Mouse (Mus musculus) cerebellum, adult 2 months (tissue): ENCODE measurements around the gene Strip1. TPM values are rescaled to one million over a fixed set of nuclear protein-coding genes. Genes with fewer than 3 reads are reported as not detected.
"Not testable (repeated sequence)": the region's sequence is repeated elsewhere in the genome, so short reads cannot be mapped to it uniquely, and the experiment has no call there.

Experiments used
- DNase-seq, 2 experiments: peaks; one replicate each; pipeline ENCODE4 v3.0.0; 2021
- H3K27ac ChIP-seq: fragments of 200-500 bp; 2 replicates; pipeline ENCODE4 v1.5.1; 2012; ENCODE audit warnings: low read length, control low read depth, inconsistent platforms; ENCODE audit not compliant: insufficient read depth
- H3K27me3 ChIP-seq: fragments of 200-500 bp; 2 replicates; pipeline ENCODE4 v1.6.1; 2012; ENCODE audit warnings: inconsistent platforms, mild to moderate bottlenecking, low read length, moderate library complexity; ENCODE audit not compliant: control insufficient read depth, insufficient read depth
- H3K4me1 ChIP-seq: fragments of 200-500 bp; 2 replicates; pipeline ENCODE4 v1.6.1; 2011; ENCODE audit warnings: low read length; ENCODE audit not compliant: control insufficient read depth, insufficient read depth
- H3K4me3 ChIP-seq: fragments of 200-500 bp; replicated peaks from 2 replicates; pipeline ENCODE3; 2011; ENCODE audit warnings: mild to moderate bottlenecking, low read depth, low read length, control low read depth; ENCODE audit not compliant: insufficient read depth
- CTCF ChIP-seq: fragments of 200-500 bp; IDR thresholded peaks from 2 replicates; pipeline ENCODE4 v1.5.1; 2011; ENCODE audit warnings: low read depth, mild to moderate bottlenecking, control low read depth, low read length, moderate library complexity, borderline replicate concordance; ENCODE audit not compliant: insufficient read depth
- POLR2A ChIP-seq: fragments of 200-500 bp; IDR thresholded peaks from 2 replicates; pipeline ENCODE4 v1.6.1; 2011; ENCODE audit warnings: low read length, control low read depth, borderline replicate concordance; ENCODE audit not compliant: insufficient read depth
- WGBS: fragments of 180-500 bp; shearing (Covaris S2); methylation state at CpG from one replicate; pipeline ENCODE4 v1.1.7; 2018; 5-methylcytosine and 5-hydroxymethylcytosine counted together
- polyA plus RNA-seq: library from polyadenylated mRNA; depleted of rRNA; stranded (reverse); fragments of >200 nt; gene quantifications from 2 replicates; pipeline ENCODE4 v1.2.3, GENCODE M21; 2012

The Strip1 gene
- polyA plus RNA-seq, 1 experiment = 93.6 TPM

GRCm38 (mm10) chr3:107656888-107657287, 25.4 kb upstream of the Strip1 start:
- TF ChIP-seq CTCF (no peak), POLR2A (no peak)
- WGBS = 65% methylated on average over 4 of the region's 4 CpGs

GRCm38 (mm10) chr3:107656151-107656550, 24.7 kb upstream of the Strip1 start:
- 92% methylated on average over 2 of the region's 2 CpGs for WGBS
- TF ChIP-seq CTCF (no peak), POLR2A (no peak)

More at GRCm38 (mm10) chr3:107656888-107657287, 25.4 kb upstream of the Strip1 start:
- H3K4me3 ChIP-seq = no peak overlapping the region
- DNase-seq = no peak
- no peaks in the 10 kb centered on the region for H3K4me1 ChIP-seq
- H3K27me3 ChIP-seq = no peaks in the 10 kb centered on the region
- H3K27ac ChIP-seq = no peak overlapping the region

GRCm38 (mm10) chr3:107655491-107655890, 24.0 kb upstream of the Strip1 start:
- 80% methylated on average over 3 of the region's 3 CpGs for WGBS
- H3K4me1 ChIP-seq = no peaks in the 10 kb centered on the region
- H3K27me3 ChIP-seq = no peaks in the 10 kb centered on the region
- TF ChIP-seq CTCF (no peak), POLR2A (no peak)
- DNase-seq = no peak
- no peak overlapping the region for H3K4me3 ChIP-seq
- no peak overlapping the region for H3K27ac ChIP-seq

More at GRCm38 (mm10) chr3:107656151-107656550, 24.7 kb upstream of the Strip1 start:
- H3K4me3 ChIP-seq = no peak overlapping the region
- no peak for DNase-seq
- H3K27me3 ChIP-seq = no peaks in the 10 kb centered on the region
- H3K27ac ChIP-seq = no peak overlapping the region
- no peaks in the 10 kb centered on the region for H3K4me1 ChIP-seq

GRCm38 (mm10) chr3:107654861-107655260, 23.4 kb upstream of the Strip1 start:
- no peak for DNase-seq
- WGBS = 77% methylated on average over 3 of the region's 3 CpGs
- no peaks in the 10 kb centered on the region for H3K27me3 ChIP-seq
- H3K4me3 ChIP-seq = no peak overlapping the region
- no peak for TF ChIP-seq CTCF
- no peak for TF ChIP-seq POLR2A
- H3K27ac ChIP-seq = no peak overlapping the region
- no peaks in the 10 kb centered on the region for H3K4me1 ChIP-seq

- 92% methylated on average over 3 of the region's 3 CpGs for WGBS
Observed at GRCm38 (mm10) chr3:107652968-107653367, 21.5 kb upstream of the Strip1 start.

DNA sequence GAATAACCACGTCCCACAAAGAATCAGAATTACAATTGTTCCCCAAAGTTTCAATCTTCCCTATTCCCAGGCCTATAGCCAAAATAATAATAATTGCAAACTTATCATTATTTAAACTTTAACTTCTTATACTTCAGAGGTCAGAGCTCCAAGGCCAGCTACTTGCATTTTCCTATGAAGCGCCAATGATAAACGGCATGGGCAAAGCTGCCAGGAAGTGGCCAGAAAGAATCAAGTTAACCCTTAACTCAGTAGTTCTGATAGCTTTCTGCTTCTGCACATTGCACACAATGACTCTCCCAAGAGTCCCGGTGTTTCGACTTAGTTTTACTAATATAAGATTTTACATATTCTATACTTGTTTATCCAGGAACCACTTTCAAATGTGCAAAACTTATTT, 18.8 kb upstream of the Strip1 start:
- WGBS = 57% methylated on average over 5 of the region's 5 CpGs
- DNase-seq = not testable (repeated sequence)

More at GRCm38 (mm10) chr3:107652968-107653367, 21.5 kb upstream of the Strip1 start:
- DNase-seq = no peak
- no peaks in the 10 kb centered on the region for H3K27me3 ChIP-seq
- H3K27ac ChIP-seq = no peak overlapping the region
- H3K4me1 ChIP-seq = no peaks in the 10 kb centered on the region
- TF ChIP-seq CTCF = no peak
- no peak overlapping the region for H3K4me3 ChIP-seq

GRCm38 (mm10) chr3:107646947-107647346, 15.5 kb upstream of the Strip1 start:
- 55% methylated on average over 3 of the region's 3 CpGs for WGBS
- H3K27me3 ChIP-seq = no peaks in the 10 kb centered on the region
- H3K4me3 ChIP-seq = no peak overlapping the region
- TF ChIP-seq POLR2A = no peak
- no peak for TF ChIP-seq CTCF
- no peak for DNase-seq
- H3K27ac ChIP-seq = no peak overlapping the region
- H3K4me1 ChIP-seq = no peaks in the 10 kb centered on the region

More for the DNA sequence above, 18.8 kb upstream of the Strip1 start:
- H3K27me3 ChIP-seq, H3K4me3 ChIP-seq, H3K4me1 ChIP-seq, H3K27ac ChIP-seq: not testable (repeated sequence)

GRCm38 (mm10) chr3:107637606-107638172, 6.2 kb upstream of the Strip1 start:
- TF ChIP-seq CTCF = no peak
- TF ChIP-seq POLR2A = no peak

More at GRCm38 (mm10) chr3:107637606-107638172, 6.2 kb upstream of the Strip1 start:
- H3K4me1 ChIP-seq = no peaks in the 10 kb centered on the region
- no peak for DNase-seq
- H3K27ac ChIP-seq = no peak overlapping the region
- 65% methylated on average over 5 of the region's 5 CpGs for WGBS
- no peak overlapping the region for H3K4me3 ChIP-seq
- H3K27me3 ChIP-seq = no peaks in the 10 kb centered on the region
